Comparison of ENCODE assay signal across 8 mouse cellular contexts in genomic region chr10:81138821-81139528, GRCm38 (mm10). TPM values are rescaled to one million over a fixed set of nuclear protein-coding genes. Genes with fewer than 3 reads are reported as not detected.
A peak's percentile ranks its signal among the peaks of the same experiment; 100 is the strongest.
DNase-seq lines count a peak whose midpoint lies in the region; ATAC-seq and TF ChIP-seq lines count a peak whose summit lies in the region.

No protein-coding gene starts in this region.

- no peaks in the 10 kb centered on the region for H3K9me3 ChIP-seq in heart, embryonic 14.5 days (ENCODE audit: control insufficient read depth, low read length)
- H3K9me3 ChIP-seq in hindbrain, embryonic 10.5 days, result no peaks in the 10 kb centered on the region
- no peaks in the 10 kb centered on the region for H3K9me3 ChIP-seq in midbrain, embryonic 11.5 days (ENCODE audit: control insufficient read depth, low read length)

- intact Hi-C loops in heart, postnatal 10 days (cut with DNase I), result loop anchor here (5.0 kb wide), 1 partner anchor 38 kb away; the partner anchor contains the start of gene Eef2

- no peak for TF ChIP-seq CTCF in bone marrow macrophage, adult 2 months (IDR thresholded peaks at IDR 0.05; ENCODE audit: low read depth, low read length)

- TF ChIP-seq POLR2A in bone marrow macrophage, adult 2 months (IDR thresholded peaks at IDR 0.05; ENCODE audit: borderline replicate concordance, low read depth, low read length), result no peak

- H3K9ac ChIP-seq in heart, embryonic 14.5 days (ENCODE audit: low read length), result peak overlapping the region; percentile 90
- peak overlapping the region; percentile 89 for H3K9ac ChIP-seq in midbrain, embryonic 11.5 days (ENCODE audit: low read length)

- H3K27me3 ChIP-seq in heart, embryonic 14.5 days (ENCODE audit: control insufficient read depth, insufficient read depth, low read length), result peaks cover 4% of the 10 kb centered on the region
- H3K27me3 ChIP-seq in hindbrain, embryonic 10.5 days (ENCODE audit: insufficient read depth, poor library complexity, severe bottlenecking), result peaks cover 22% of the 10 kb centered on the region
- H3K27me3 ChIP-seq in midbrain, embryonic 11.5 days (ENCODE audit: control insufficient read depth, insufficient read depth, low read length), result peaks cover 21% of the 10 kb centered on the region

- peak overlapping the region; percentile 58 to 94 for H3K27ac ChIP-seq in heart, embryonic 14.5 days (replicated peaks in 1 of 2; ENCODE audit: control insufficient read depth in 1 of 2, insufficient read depth in 1 of 2, low read depth in 2 of 2, low read length in 2 of 2)
- H3K27ac ChIP-seq in bone marrow macrophage, adult 2 months (ENCODE audit: insufficient read depth, low read depth, low read length), result peak overlapping the region; percentile 89; the same call in 1 of the 2 replicates
- H3K27ac ChIP-seq in hindbrain, embryonic 10.5 days, result peak overlapping the region; percentile 98
- H3K27ac ChIP-seq in midbrain, embryonic 11.5 days (ENCODE audit: low read depth, low read length), result 0 out of 2 replicates have a peak overlapping the region, but pooled peaks have one; percentile 3

- no peak for ATAC-seq in heart, embryonic 14.5 days (ENCODE audit: insufficient number of reproducible peaks, insufficient read depth, low FRiP score, low read depth)
- no peak for ATAC-seq in midbrain, embryonic 11.5 days (ENCODE audit: low FRiP score)

- H3K4me2 ChIP-seq in heart, embryonic 14.5 days (ENCODE audit: low read length), result peak overlapping the region; percentile 94
- peak overlapping the region; percentile 79 for H3K4me2 ChIP-seq in midbrain, embryonic 11.5 days

- no peak for DNase-seq in heart, postnatal 10 days
- DNase-seq in hindbrain, embryonic 10.5 days (ENCODE audit: low spot score), result no peak
- DNase-seq in midbrain, embryonic 11.5 days (ENCODE audit: low spot score, missing footprints), result no peak
- no peak for DNase-seq in natural killer cell, adult 2 months (ENCODE audit: low spot score in 2 of 2)
- DNase-seq in ovary, adult 18-20 months (ENCODE audit: low spot score), result no peak
- no peak for DNase-seq in urinary bladder, adult 18-20 months (ENCODE audit: low spot score in 2 of 2)

- WGBS in heart, embryonic 14.5 days, result 52% methylated on average over 11 of the region's 11 CpGs
- WGBS in hindbrain, embryonic 10.5 days, result 62% methylated on average over 11 of the region's 11 CpGs
- WGBS in midbrain, embryonic 11.5 days, result 59% methylated on average over 11 of the region's 11 CpGs

- H3K4me3 ChIP-seq in heart, embryonic 14.5 days (ENCODE audit: control insufficient read depth in 1 of 2, insufficient read depth in 1 of 2, low read depth in 1 of 2, low read length in 2 of 2), result peak overlapping the region; percentile 80 to 97
- peak overlapping the region; percentile 95 for H3K4me3 ChIP-seq in bone marrow macrophage, adult 2 months (ENCODE audit: insufficient read depth, low read length)
- H3K4me3 ChIP-seq in hindbrain, embryonic 10.5 days, result peak overlapping the region; percentile 74
- H3K4me3 ChIP-seq in midbrain, embryonic 11.5 days (ENCODE audit: low read depth, low read length), result peak overlapping the region; percentile 78

- peaks cover 12% of the 10 kb centered on the region for H3K36me3 ChIP-seq in heart, embryonic 14.5 days (ENCODE audit: control insufficient read depth, insufficient read depth, low read length)
- H3K36me3 ChIP-seq in hindbrain, embryonic 10.5 days, result peaks cover 16% of the 10 kb centered on the region
- peaks cover 6% of the 10 kb centered on the region for H3K36me3 ChIP-seq in midbrain, embryonic 11.5 days (ENCODE audit: control insufficient read depth, insufficient read depth, low read length)

- peaks cover 38 to 62% of the 10 kb centered on the region in 2 experiments for H3K4me1 ChIP-seq in heart, embryonic 14.5 days (ENCODE audit: control insufficient read depth in 2 of 2, insufficient read depth in 2 of 2, low read length in 2 of 2)
- H3K4me1 ChIP-seq in bone marrow macrophage, adult 2 months (ENCODE audit: control insufficient read depth, insufficient read depth, low read length), result peaks cover 36% of the 10 kb centered on the region
- peaks cover 79% of the 10 kb centered on the region for H3K4me1 ChIP-seq in hindbrain, embryonic 10.5 days (replicated peaks)
- peaks cover 42% of the 10 kb centered on the region for H3K4me1 ChIP-seq in midbrain, embryonic 11.5 days (ENCODE audit: control insufficient read depth, insufficient read depth, low read length)

RNA-seq across cellular contexts. Expression of gene Zbtb7a, which starts 4.0 kb away (rescaled TPM):
- 16.8 and 18.8 TPM in 2 replicates for polyA plus RNA-seq in heart, embryonic 14.5 days (2014; fragmentation: Nextera tagmentation; extraction: Ambion mirVana)
- total RNA-seq in heart, postnatal 10 days (2021), result 10 to 100 TPM; 43.7 to 48.0 TPM
- polyA plus RNA-seq in bone marrow macrophage, adult 2 months (2012; ENCODE audit: insufficient read depth, insufficient read length, missing spikeins), result 52.0 and 54.9 TPM in 2 replicates
- 9.4 and 12.4 TPM in 2 replicates for polyA plus RNA-seq in hindbrain, embryonic 10.5 days (2016; fragmentation: Nextera tagmentation; extraction: Ambion mirVana)
- 5.3 and 5.6 TPM in 2 replicates for polyA plus RNA-seq in midbrain, embryonic 11.5 days (2014; fragmentation: Nextera tagmentation; extraction: Ambion mirVana)

RNA-seq across cellular contexts. Expression of gene Pias4, which starts 28.7 kb away (rescaled TPM):
- 33.5 and 34.0 TPM in 2 replicates for polyA plus RNA-seq in heart, embryonic 14.5 days (2014; fragmentation: Nextera tagmentation; extraction: Ambion mirVana)
- 10 to 100 TPM; 14.7 to 17.8 TPM for total RNA-seq in heart, postnatal 10 days (2021)
- polyA plus RNA-seq in bone marrow macrophage, adult 2 months (2012; ENCODE audit: insufficient read depth, insufficient read length, missing spikeins), result 21.9 and 28.2 TPM in 2 replicates
- polyA plus RNA-seq in hindbrain, embryonic 10.5 days (2016; fragmentation: Nextera tagmentation; extraction: Ambion mirVana), result 64.1 and 72.2 TPM in 2 replicates
- polyA plus RNA-seq in midbrain, embryonic 11.5 days (2014; fragmentation: Nextera tagmentation; extraction: Ambion mirVana), result 42.1 and 46.5 TPM in 2 replicates

RNA-seq across cellular contexts. Expression of gene Map2k2, which starts 33.3 kb away (rescaled TPM):
- polyA plus RNA-seq in heart, embryonic 14.5 days (2014; fragmentation: Nextera tagmentation; extraction: Ambion mirVana), result 147 and 159 TPM in 2 replicates
- total RNA-seq in heart, postnatal 10 days (2021), result 100 to 1,000 TPM; 129 to 131 TPM
- 71.4 and 77.6 TPM in 2 replicates for polyA plus RNA-seq in bone marrow macrophage, adult 2 months (2012; ENCODE audit: insufficient read depth, insufficient read length, missing spikeins)
- 218 and 261 TPM in 2 replicates for polyA plus RNA-seq in hindbrain, embryonic 10.5 days (2016; fragmentation: Nextera tagmentation; extraction: Ambion mirVana)
- 189 and 210 TPM in 2 replicates for polyA plus RNA-seq in midbrain, embryonic 11.5 days (2014; fragmentation: Nextera tagmentation; extraction: Ambion mirVana)

RNA-seq across cellular contexts. Expression of gene Eef2, which starts 37.5 kb away (rescaled TPM):
- polyA plus RNA-seq in heart, embryonic 14.5 days (2014; fragmentation: Nextera tagmentation; extraction: Ambion mirVana), result 331 and 337 TPM in 2 replicates
- total RNA-seq in heart, postnatal 10 days (2021), result 1,000 to 10,000 TPM; 1,333 to 1,385 TPM
- polyA plus RNA-seq in bone marrow macrophage, adult 2 months (2012; ENCODE audit: insufficient read depth, insufficient read length, missing spikeins), result 877 and 1,003 TPM in 2 replicates
- polyA plus RNA-seq in hindbrain, embryonic 10.5 days (2016; fragmentation: Nextera tagmentation; extraction: Ambion mirVana), result 495 and 570 TPM in 2 replicates
- polyA plus RNA-seq in midbrain, embryonic 11.5 days (2014; fragmentation: Nextera tagmentation; extraction: Ambion mirVana), result 398 and 422 TPM in 2 replicates

RNA-seq across cellular contexts. Expression of gene Creb3l3, which starts 40.3 kb away (rescaled TPM):
- polyA plus RNA-seq in heart, embryonic 14.5 days (2014; fragmentation: Nextera tagmentation; extraction: Ambion mirVana), result 0.27 and 0.46 TPM in 2 replicates
- 1 to 10 TPM; 1.2 to 2.4 TPM for total RNA-seq in heart, postnatal 10 days (2021)
- 1.3 TPM in 2 replicates for polyA plus RNA-seq in bone marrow macrophage, adult 2 months (2012; ENCODE audit: insufficient read depth, insufficient read length, missing spikeins)
- 0.29 and 0.30 TPM in 2 replicates for polyA plus RNA-seq in hindbrain, embryonic 10.5 days (2016; fragmentation: Nextera tagmentation; extraction: Ambion mirVana)
- polyA plus RNA-seq in midbrain, embryonic 11.5 days (2014; fragmentation: Nextera tagmentation; extraction: Ambion mirVana), result 0.08 and 0.34 TPM in 2 replicates

Comparison
In these comparisons a context has a peak if more than half of its experiments do, and no peak if none do; other contexts are left out.
1. H3K27ac ChIP-seq: peak in every context shown above with its lines; median percentile 98 in hindbrain, embryonic 10.5 days; 89 in bone marrow macrophage, adult 2 months; 76 in heart, embryonic 14.5 days; 3 in midbrain, embryonic 11.5 days.